Comparison of ENCODE assay signal across 9 mouse cellular contexts in genomic region chr16:24819127-24819526, GRCm38 (mm10).
DNase-seq lines count a peak whose midpoint lies in the region; ATAC-seq and TF ChIP-seq lines count a peak whose summit lies in the region.
"Had no signal": no experiment of that assay in that cellular context is flagged by ENCODE, and none has a peak within 500 bp of the region (broad histone marks: within the 10 kb centered on the region; RNA-seq: fewer than 3 reads in every experiment).

No protein-coding gene starts in this region.

- no peaks in the 10 kb centered on the region for H3K36me3 ChIP-seq in kidney, embryonic 16.5 days (ENCODE audit: insufficient read depth, low read length)
- H3K36me3 ChIP-seq in E14TG2a.4 (ENCODE audit: insufficient read depth, low read length), result no peaks in the 10 kb centered on the region
- H3K36me3 ChIP-seq: hindbrain, embryonic 15.5 days; liver, embryonic 13.5 days had no signal

- no peak overlapping the region for H3K9ac ChIP-seq in kidney, embryonic 16.5 days (replicated peaks; ENCODE audit: low read length)
- H3K9ac ChIP-seq: hindbrain, embryonic 15.5 days; liver, embryonic 13.5 days had no signal

- no peak overlapping the region for H3K27ac ChIP-seq in kidney, embryonic 16.5 days (ENCODE audit: low read length)
- H3K27ac ChIP-seq: hindbrain, embryonic 15.5 days; liver, embryonic 13.5 days had no signal

- no peaks in the 10 kb centered on the region for H3K9me3 ChIP-seq in kidney, embryonic 16.5 days (ENCODE audit: low read length)
- H3K9me3 ChIP-seq in E14TG2a.4 (ENCODE audit: low read length), result no peaks in the 10 kb centered on the region
- H3K9me3 ChIP-seq: hindbrain, embryonic 15.5 days; liver, embryonic 13.5 days had no signal

- peak; percentile 25; the same call in 1 of the 2 replicates for TF ChIP-seq CTCF in E14TG2a.4 (conservative IDR thresholded peaks at IDR 0.05; ENCODE audit: low read length)

- no peak overlapping the region for H3K4me3 ChIP-seq in kidney, embryonic 16.5 days (ENCODE audit: low read length)
- H3K4me3 ChIP-seq in E14TG2a.4 (replicated peaks; ENCODE audit: low read length), result no peak overlapping the region
- H3K4me3 ChIP-seq: hindbrain, embryonic 15.5 days; liver, embryonic 13.5 days had no signal

- H3K4me1 ChIP-seq in kidney, embryonic 16.5 days (ENCODE audit: insufficient read depth, low read length), result no peaks in the 10 kb centered on the region
- no peaks in the 10 kb centered on the region for H3K4me1 ChIP-seq in E14TG2a.4 (replicated peaks; ENCODE audit: low read depth, low read length)
- H3K4me1 ChIP-seq: hindbrain, embryonic 15.5 days; liver, embryonic 13.5 days had no signal

- DNase-seq in kidney, postnatal 14 days, result no peak
- DNase-seq in cerebellum, adult 18-20 months, result peak; percentile 24 to 30
- DNase-seq in urinary bladder, postnatal 14 days (ENCODE audit: low spot score), result no peak
- no peak for DNase-seq in ovary, adult 18-20 months (ENCODE audit: low spot score)
- DNase-seq: liver, embryonic 13.5 days had no signal

- no peaks in the 10 kb centered on the region for H3K27me3 ChIP-seq in kidney, embryonic 16.5 days (ENCODE audit: insufficient read depth, low read length)
- H3K27me3 ChIP-seq in E14TG2a.4 (ENCODE audit: insufficient read depth, low read length), result no peaks in the 10 kb centered on the region
- H3K27me3 ChIP-seq: hindbrain, embryonic 15.5 days; liver, embryonic 13.5 days had no signal

- ATAC-seq in kidney, embryonic 16.5 days (ENCODE audit: low FRiP score, low TSS enrichment), result 0 out of 2 replicates have a peak, but pooled peaks have one; percentile 27
- ATAC-seq in megakaryocyte-erythroid progenitor cell, adult 5-6 weeks (replicated peaks; ENCODE audit: low FRiP score, low TSS enrichment, poor library complexity, severe bottlenecking), result 0 out of 2 replicates have a peak, but pooled peaks have one; percentile 44

- 73% methylated on average over 4 of the region's 4 CpGs for WGBS in kidney, embryonic 16.5 days

- H3K4me2 ChIP-seq in kidney, embryonic 16.5 days (replicated peaks; ENCODE audit: low read depth, low read length), result no peak overlapping the region
- H3K4me2 ChIP-seq: hindbrain, embryonic 15.5 days; liver, embryonic 13.5 days had no signal

Comparison
In these comparisons a context has a peak if more than half of its experiments do, and no peak if none do; other contexts are left out.
1. DNase-seq: peak in cerebellum, adult 18-20 months (2 of 2); none in kidney, postnatal 14 days (single experiment), urinary bladder, postnatal 14 days (single experiment) and ovary, adult 18-20 months (single experiment).